Mouse (Mus musculus) forebrain, embryonic 12.5 days (tissue): ENCODE measurements around the gene Lrrc32. TPM values are rescaled to one million over a fixed set of nuclear protein-coding genes. Genes with fewer than 3 reads are reported as not detected.

ENCODE experiments used
- ATAC-seq: fragments of 200-750 bp; cut with Nextera tagmentation; 2 replicates; pipeline ENCODE4 v1.8.0; 2017; ENCODE audit warnings: moderate TSS enrichment; ENCODE audit not compliant: low FRiP score
- H3K27ac ChIP-seq: fragments of 300-500 bp; sonication (generic); 2 replicates; pipeline ENCODE4 v1.5.1; 2016; ENCODE audit warnings: mild to moderate bottlenecking
- H3K27me3 ChIP-seq: fragments of 300-500 bp; sonication (generic); 2 replicates; pipeline ENCODE4 v1.6.1; 2016; ENCODE audit warnings: mild to moderate bottlenecking
- H3K36me3 ChIP-seq: fragments of 300-500 bp; sonication (generic); replicated peaks from 2 replicates; pipeline ENCODE4 v1.6.1; 2016; ENCODE audit warnings: mild to moderate bottlenecking
- H3K4me1 ChIP-seq: fragments of 300-500 bp; sonication (generic); 2 replicates; pipeline ENCODE4 v1.6.1; 2016
- H3K4me2 ChIP-seq: fragments of 300-500 bp; sonication (generic); 2 replicates; pipeline ENCODE4 v1.6.1; 2016; ENCODE audit warnings: mild to moderate bottlenecking, moderate library complexity
- H3K4me3 ChIP-seq: fragments of 300-500 bp; sonication (generic); replicated peaks from 2 replicates; pipeline ENCODE4 v1.5.1; 2016; ENCODE audit warnings: mild to moderate bottlenecking
- H3K9ac ChIP-seq: fragments of 300-500 bp; sonication (generic); 2 replicates; pipeline ENCODE4 v1.6.1; 2016; ENCODE audit warnings: mild to moderate bottlenecking
- H3K9me3 ChIP-seq: fragments of 300-500 bp; sonication (generic); 2 replicates; pipeline ENCODE4 v1.6.1; 2016
- WGBS: fragments of 180-500 bp; shearing (Covaris S2); methylation state at CpG from one replicate; pipeline ENCODE4 v1.1.7; 2016; 5-methylcytosine and 5-hydroxymethylcytosine counted together
- polyA plus RNA-seq: library from polyadenylated mRNA; unstranded; fragments of >200 nt; fragmentation: Nextera tagmentation; extraction: Ambion mirVana; gene quantifications from 2 replicates; pipeline ENCODE4 v1.2.1, GENCODE M21; 2016

The Lrrc32 gene
- polyA plus RNA-seq, 1 experiment from 2014 or later = 3.4 TPM

DNA sequence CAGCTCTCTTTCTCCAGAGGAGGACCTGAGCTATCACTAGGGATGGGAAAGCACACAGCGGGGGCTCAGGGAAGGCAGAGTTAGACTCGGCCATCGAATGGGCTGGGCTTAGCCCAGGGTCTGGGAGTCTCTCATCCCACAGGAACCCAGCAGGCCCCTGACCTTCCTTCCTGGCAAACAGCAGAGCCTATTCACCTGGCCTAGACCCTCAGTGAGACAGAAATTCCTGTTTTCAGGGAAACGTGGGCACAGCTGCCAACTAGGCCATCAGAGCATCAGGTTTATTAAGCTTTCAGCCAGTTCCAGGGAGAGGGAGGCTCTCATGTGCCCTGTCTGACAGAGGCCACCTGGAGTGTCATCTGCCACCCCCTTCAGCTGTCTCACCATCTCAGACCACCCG lies 13.8 kb downstream of the Lrrc32 start:
- no peaks in the 10 kb centered on the region for H3K9me3 ChIP-seq
- H3K4me1 ChIP-seq = peaks cover 29% of the 10 kb centered on the region
- WGBS = 29% methylated on average over 5 of the region's 5 CpGs
- no peaks in the 10 kb centered on the region for H3K36me3 ChIP-seq
- H3K27ac ChIP-seq = no peak overlapping the region
- no peaks in the 10 kb centered on the region for H3K27me3 ChIP-seq
- no peak overlapping the region for H3K4me2 ChIP-seq
- H3K4me3 ChIP-seq = no peak overlapping the region
- 0 out of 2 replicates have a peak overlapping the region, but pooled peaks have one; percentile 33 for H3K9ac ChIP-seq
- ATAC-seq = no peak

DNA sequence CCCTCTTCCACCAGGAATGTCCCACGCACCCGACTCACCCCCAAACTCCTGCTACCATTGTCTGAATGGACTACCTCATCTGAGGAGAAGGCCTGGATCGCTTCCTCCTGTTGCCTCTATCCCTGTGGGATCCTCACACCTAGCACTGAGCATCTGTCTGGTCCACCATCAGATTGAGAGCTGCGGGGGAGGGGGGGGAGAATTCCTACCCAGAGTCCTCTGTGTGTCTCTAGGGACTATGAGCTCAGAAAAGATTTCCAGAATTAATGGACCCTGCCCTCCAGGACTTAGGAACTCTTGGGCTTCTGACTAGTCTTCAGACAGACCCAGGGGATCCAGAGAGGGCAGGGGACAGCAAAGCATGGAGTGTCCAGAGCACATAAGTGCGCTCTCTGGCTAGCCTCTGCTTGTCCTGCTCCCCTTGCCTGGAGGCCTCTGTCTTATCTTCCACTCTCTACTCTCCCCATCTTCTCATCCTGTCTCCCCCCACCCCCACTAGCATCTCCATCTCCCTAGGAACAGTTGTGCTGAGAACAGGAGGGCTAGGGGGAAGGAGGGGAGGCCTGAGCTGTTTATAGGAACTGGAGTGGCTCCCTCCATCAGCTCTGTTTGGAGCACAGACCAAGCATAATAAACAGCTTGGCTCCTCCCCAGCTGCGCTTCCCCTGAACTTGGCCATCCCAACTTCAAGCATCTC lies 15.0 kb downstream of the Lrrc32 start:
- Histone ChIP-seq H3K4me1 (peaks cover 29% of the 10 kb centered on the region), H3K4me3 (no peak overlapping the region), H3K9ac (no peak overlapping the region), H3K9me3 (no peaks in the 10 kb centered on the region), H3K27me3 (no peaks in the 10 kb centered on the region), H3K27ac (no peak overlapping the region), H3K36me3 (no peaks in the 10 kb centered on the region), H3K4me2 (no peak overlapping the region)
- ATAC-seq = no peak
- 79% methylated on average over 5 of the region's 6 CpGs for WGBS

DNA sequence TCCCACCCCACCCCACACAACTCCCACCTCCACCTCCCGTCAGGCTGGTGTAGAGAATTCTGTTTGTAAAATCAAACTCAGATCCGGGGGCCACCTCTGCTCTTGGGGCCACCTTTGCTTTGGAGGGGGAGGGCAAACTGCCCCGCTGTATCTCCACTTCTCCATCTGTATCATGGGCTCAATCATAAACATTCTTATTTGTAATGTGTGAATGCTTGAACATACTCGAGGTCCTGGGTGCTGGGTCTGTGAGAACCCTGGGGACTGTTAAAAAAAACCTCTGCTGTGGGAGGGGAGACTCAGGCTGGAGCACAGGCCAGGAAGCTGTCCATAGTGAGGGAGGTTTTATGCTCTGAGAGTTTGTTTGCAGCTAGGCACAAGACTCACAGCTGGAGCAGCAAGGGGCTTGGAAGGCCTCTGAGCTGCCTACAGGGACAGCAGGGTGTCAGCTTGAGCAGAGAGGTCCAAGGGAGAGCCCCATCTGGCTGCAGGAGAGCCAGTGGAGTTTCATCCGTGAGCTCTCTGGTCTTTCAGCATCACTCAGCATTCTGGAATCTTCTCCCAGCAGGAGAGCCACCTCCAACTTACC lies 15.7 kb downstream of the Lrrc32 start:
- WGBS = 47% methylated on average over 5 of the region's 5 CpGs
- no peaks in the 10 kb centered on the region for H3K36me3 ChIP-seq
- no peak for ATAC-seq
- H3K9ac ChIP-seq = no peak overlapping the region
- no peaks in the 10 kb centered on the region for H3K27me3 ChIP-seq
- H3K4me1 ChIP-seq = peaks cover 29% of the 10 kb centered on the region
- H3K9me3 ChIP-seq = no peaks in the 10 kb centered on the region
- no peak overlapping the region for H3K27ac ChIP-seq
- no peak overlapping the region for H3K4me3 ChIP-seq
- H3K4me2 ChIP-seq = no peak overlapping the region

DNA sequence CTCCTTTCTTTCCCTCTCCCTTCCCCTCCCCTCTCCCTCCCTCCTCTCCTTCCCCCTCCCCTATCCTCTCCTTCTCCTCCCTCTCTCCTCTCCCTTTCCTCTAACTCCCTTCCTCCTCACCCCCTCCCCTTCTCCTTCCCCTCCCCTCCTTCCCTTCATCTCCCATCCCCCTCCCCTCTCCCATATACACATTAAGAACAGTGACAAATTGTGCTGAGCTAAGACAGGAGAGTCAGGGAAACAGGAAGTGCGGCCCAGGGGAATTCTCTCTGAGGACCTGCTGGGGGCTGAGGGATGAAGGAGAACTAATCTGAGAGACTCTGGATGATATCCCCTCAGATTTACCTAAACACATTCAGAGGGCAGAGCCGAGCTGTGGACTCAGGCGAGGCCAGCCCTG lies 16.6 kb downstream of the Lrrc32 start:
- no peak overlapping the region for H3K9ac ChIP-seq
- WGBS = 31% methylated on average over 3 of the region's 3 CpGs
- H3K4me2 ChIP-seq = no peak overlapping the region
- H3K27ac ChIP-seq = no peak overlapping the region
- H3K4me1 ChIP-seq = peaks cover 29% of the 10 kb centered on the region
- no peak for ATAC-seq
- H3K9me3 ChIP-seq = no peaks in the 10 kb centered on the region
- no peak overlapping the region for H3K4me3 ChIP-seq
- H3K36me3 ChIP-seq = no peaks in the 10 kb centered on the region
- H3K27me3 ChIP-seq = no peaks in the 10 kb centered on the region

DNA sequence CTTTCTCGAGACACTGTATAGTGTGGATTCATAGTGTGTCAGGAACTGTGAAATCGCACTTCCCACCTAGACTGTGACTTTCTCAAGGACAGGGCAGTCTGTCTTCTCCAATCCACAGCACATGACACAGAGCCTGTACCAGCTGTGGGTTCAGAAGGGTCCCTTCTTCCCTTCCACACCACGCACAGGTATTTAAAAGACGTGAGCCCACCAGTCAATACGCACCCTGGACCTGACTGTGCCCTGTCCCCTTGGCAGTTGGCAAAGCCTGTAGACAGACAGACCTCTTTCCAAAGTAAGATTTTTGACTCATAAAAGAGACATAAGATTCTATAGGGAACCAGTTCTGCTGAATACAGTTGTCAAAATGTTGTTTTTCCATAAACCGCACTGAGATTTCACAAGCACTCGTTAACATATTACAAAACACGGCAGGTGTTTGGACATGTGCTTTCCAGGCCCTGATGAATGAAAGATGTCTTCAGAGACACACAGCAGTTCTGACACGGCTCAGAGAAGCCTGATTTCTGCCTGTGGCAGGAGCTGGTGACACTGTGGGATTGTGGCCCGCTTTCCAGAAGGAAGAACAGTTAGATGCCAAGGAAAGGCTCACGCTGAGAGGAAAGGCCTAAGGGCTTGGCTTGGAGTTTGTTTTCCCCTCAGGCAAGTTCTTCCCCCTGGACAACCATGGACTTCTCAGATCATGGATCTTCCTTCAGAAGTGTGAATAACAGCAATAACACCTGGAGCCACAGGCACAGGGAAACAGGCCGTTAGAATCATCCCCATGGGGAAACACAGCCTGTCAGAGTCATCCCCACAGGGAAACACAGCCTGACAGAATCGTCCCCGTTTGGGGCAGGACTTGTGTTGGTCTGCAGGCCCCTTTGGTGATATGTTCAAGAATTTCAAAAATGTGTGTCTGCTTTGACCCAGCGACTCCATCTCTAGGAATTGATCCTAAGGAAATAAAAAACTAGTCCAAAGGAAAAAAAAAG lies 22.2 kb downstream of the Lrrc32 start:
- Histone ChIP-seq H3K9ac (no peak overlapping the region), H3K4me1 (no peaks in the 10 kb centered on the region), H3K27ac (0 out of 2 replicates have a peak overlapping the region, but pooled peaks have one; percentile 9), H3K9me3 (no peaks in the 10 kb centered on the region), H3K36me3 (no peaks in the 10 kb centered on the region), H3K27me3 (no peaks in the 10 kb centered on the region), H3K4me3 (no peak overlapping the region), H3K4me2 (no peak overlapping the region)
- whole genome bisulfite sequencing = 79% methylated on average over 15 of the region's 15 CpGs
- ATAC-seq = no peak

DNA sequence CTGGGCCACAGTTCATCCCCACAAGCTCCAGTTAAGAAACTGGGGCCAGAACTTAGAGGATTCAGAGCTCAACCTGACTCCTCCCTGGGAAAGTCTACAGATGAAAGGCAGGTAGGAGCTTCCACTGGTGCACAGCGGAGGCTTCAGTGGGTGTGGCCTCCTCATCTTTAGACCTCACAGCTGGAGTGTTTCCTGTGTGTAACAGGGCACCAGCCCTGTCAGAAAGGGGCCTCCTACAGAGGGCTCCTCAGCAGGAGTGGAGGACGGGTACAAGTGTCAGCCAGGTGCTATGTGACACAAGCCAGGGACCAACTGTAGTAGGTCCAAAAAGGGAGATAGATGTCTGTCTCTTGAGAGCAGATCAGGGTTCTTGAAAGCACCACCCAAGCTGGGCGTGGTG lies 24.2 kb downstream of the Lrrc32 start:
- ATAC-seq = no peak
- Histone ChIP-seq H3K36me3 (no peaks in the 10 kb centered on the region), H3K4me1 (no peaks in the 10 kb centered on the region), H3K27ac (no peak overlapping the region), H3K9me3 (no peaks in the 10 kb centered on the region), H3K4me2 (no peak overlapping the region), H3K27me3 (no peaks in the 10 kb centered on the region), H3K9ac (no peak overlapping the region), H3K4me3 (no peak overlapping the region)
- 81% methylated on average over 3 of the region's 3 CpGs for WGBS

DNA sequence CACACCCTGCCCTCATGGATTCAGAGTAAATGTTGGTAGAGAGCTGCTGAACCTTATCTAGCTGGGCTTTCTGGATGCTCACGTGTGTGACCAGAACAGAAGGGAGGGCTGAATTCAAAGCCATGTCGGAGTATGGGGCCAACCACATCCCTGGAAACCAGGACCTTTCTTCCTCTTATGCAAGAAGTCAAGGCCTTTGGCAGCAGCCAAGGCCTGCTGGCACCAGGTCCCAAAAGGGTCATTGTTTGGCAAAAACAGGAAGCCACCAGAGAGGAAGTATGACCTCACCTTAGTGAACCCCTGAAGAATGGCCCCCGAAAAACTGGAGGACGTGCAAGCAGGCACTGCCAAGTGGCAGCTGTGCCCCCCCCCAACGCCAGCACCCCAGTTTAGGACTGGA lies 33.5 kb downstream of the Lrrc32 start:
- Histone ChIP-seq H3K4me1 (peaks cover 19% of the 10 kb centered on the region), H3K27me3 (no peaks in the 10 kb centered on the region), H3K27ac (no peak overlapping the region), H3K36me3 (no peaks in the 10 kb centered on the region), H3K9ac (no peak overlapping the region), H3K4me3 (no peak overlapping the region), H3K9me3 (no peaks in the 10 kb centered on the region), H3K4me2 (no peak overlapping the region)
- WGBS = 85% methylated on average over 5 of the region's 5 CpGs
- no peak for ATAC-seq

DNA sequence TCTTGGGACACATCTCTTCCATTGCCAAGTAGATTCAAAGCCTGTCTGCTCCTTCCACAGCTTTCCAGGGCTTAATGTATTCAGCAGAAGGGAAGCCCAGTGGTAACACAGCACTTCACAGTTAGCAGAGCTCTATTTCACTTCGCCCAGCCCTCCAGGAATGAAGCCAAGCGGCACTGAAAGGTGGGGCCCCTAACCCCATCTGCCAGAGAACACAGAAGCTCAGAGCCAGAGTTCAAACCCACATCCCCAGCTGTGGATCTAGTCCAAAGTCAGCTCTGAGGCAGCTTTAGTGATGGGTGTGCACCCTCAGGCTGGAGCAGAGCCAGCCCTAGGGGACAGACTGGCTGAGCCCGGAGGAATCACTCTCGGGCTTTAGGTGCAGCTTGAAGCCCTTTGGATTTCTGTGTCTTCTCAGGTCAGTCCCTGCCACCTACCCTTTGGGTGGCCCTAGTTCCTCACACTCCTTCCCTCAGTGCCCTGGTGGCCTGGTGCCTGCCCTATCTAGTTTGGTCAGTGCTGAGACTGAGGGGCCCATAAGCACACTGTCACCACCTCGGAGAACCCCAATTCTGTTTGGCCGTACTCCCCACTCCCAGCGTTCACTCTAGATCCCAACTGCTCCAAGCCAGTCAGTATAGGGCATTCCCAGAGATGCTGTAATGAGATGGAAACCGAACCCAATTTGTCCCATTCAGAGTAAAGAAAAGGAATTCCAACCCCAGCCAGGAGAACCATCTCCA lies 34.2 kb downstream of the Lrrc32 start:
- 80% methylated on average over 8 of the region's 8 CpGs for WGBS
- Histone ChIP-seq H3K9me3 (no peaks in the 10 kb centered on the region), H3K4me3 (no peak overlapping the region), H3K27ac (no peak overlapping the region), H3K4me1 (peaks cover 19% of the 10 kb centered on the region), H3K27me3 (no peaks in the 10 kb centered on the region), H3K4me2 (no peak overlapping the region), H3K36me3 (no peaks in the 10 kb centered on the region), H3K9ac (no peak overlapping the region)
- ATAC-seq = no peak

DNA sequence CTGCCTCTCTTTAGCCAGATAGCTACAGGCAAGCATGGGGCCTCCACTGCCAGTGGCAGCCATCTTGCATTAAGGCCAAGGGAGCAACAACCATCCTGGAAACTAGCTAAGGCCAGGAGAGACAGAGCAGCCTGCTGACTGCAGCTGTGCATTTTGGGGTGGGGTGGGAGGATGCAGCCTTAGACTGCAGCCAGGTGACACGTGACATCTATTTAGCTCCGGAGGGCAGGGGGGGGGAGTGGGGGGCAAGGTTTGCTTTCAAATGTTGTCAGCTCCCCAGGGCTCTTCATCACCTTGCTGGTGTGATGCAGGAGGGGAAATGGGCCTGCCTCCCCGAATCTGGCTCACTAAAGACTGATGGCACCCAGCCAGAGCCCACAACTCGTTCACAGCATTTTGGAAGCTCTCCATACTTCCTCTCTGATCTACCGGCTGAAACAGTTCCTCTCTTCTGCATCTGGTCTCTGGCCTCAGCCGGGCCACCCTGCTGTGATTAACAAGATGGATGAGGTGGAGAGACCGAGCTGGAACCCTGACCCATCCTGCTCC lies 34.8 kb downstream of the Lrrc32 start:
- Histone ChIP-seq H3K27me3 (no peaks in the 10 kb centered on the region), H3K27ac (peak overlapping the region; percentile 31; the same call in 1 of the 2 replicates), H3K4me2 (no peak overlapping the region; the same call in 1 of the 2 replicates), H3K9me3 (no peaks in the 10 kb centered on the region), H3K36me3 (no peaks in the 10 kb centered on the region), H3K4me1 (peaks cover 19% of the 10 kb centered on the region), H3K9ac (no peak overlapping the region), H3K4me3 (no peak overlapping the region)
- ATAC-seq = no peak
- WGBS = 16% methylated on average over 7 of the region's 7 CpGs

DNA sequence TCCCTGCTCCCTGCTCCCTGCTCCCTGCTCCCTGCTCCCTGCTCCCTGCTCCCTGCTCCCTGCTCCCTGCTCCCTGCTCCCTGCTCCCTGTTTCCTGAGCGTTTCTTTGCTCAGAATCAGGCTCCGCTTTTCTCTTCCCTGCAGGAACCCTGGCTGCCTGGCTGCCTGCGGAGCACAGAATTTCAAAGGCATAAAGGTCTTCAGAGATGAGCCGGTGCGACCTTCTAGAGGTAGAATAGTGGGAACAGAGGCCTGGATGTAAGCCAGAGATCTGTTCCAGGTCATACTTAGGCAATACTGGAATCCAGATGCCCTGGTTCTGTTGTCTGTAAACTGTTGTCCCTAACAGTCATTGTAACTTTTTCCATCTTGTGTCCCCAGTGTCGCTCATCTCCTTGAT lies 35.3 kb downstream of the Lrrc32 start:
- Histone ChIP-seq H3K4me2 (no peak overlapping the region), H3K4me3 (no peak overlapping the region), H3K27me3 (no peaks in the 10 kb centered on the region), H3K9ac (no peak overlapping the region), H3K9me3 (no peaks in the 10 kb centered on the region), H3K4me1 (peaks cover 19% of the 10 kb centered on the region), H3K27ac (peak overlapping the region; percentile 31; the same call in 1 of the 2 replicates), H3K36me3 (no peaks in the 10 kb centered on the region)
- no peak for ATAC-seq
- WGBS = 35% methylated on average over 6 of the region's 6 CpGs

DNA sequence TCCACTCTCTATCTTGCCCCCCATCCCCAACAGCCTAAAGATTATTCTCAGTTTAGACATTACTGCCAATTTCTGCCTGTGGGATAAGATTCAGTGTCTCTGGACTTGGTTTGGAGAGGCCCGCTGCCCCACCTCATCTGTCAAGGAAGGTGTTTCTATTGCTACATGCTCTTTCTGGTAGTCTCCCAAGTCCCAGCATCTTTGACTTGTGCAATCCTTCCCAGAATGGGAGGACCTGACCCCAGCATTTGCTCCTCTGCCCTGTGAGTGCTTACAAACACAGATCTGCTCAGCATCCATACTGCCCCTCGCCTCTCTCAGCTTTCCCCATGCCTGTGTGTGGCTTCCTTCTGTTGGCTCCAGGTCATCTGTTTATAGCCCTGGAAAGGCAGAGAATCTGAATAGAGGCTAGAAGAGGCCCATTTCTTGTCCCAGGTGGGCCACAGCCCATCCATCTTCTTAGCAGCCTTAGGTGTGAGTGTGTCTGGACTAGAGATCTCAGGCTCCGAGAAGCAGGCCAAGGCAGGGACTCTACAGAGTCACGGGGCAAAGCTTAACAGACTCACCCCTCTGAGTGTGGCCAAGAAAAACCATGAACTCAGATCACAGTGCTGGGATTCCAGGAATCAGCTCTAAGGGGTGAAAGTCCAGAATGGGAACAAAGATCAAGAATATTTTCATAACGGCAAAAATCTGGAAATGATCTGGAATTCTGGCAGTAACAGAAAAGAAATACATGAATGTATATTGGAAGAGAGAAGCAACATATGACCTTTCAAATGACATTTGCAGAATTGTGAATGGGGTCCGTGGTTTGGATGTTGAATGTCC lies 36.0 kb downstream of the Lrrc32 start:
- H3K4me1 ChIP-seq = peaks cover 19% of the 10 kb centered on the region
- no peak overlapping the region for H3K9ac ChIP-seq
- no peak overlapping the region for H3K27ac ChIP-seq
- no peak overlapping the region for H3K4me3 ChIP-seq
- no peaks in the 10 kb centered on the region for H3K9me3 ChIP-seq
- ATAC-seq = no peak
- no peak overlapping the region for H3K4me2 ChIP-seq
- no peaks in the 10 kb centered on the region for H3K27me3 ChIP-seq
- WGBS = 89% methylated on average over 6 of the region's 6 CpGs
- no peaks in the 10 kb centered on the region for H3K36me3 ChIP-seq
